ENCODE assay signal across 8 mouse cellular contexts in the genomic region with DNA sequence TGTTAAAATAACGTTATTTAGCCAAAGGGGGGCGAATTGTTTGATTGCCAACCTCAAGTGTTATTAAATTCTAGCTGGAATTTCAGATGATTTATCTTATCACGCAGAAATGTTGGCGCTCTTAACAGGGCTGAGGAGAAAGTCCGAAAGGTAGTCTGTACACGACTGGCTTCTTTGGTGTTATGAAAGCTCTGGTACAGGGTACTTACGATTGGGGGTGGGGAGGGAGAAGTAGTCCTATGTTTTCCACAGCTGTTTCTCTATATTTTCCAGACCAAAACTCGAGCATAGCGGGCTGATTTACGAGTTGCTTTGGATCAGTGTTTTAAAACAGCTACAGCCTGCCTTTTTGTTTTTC. TPM values are rescaled to one million over a fixed set of nuclear protein-coding genes. Genes with fewer than 3 reads are reported as not detected.
DNase-seq lines count a peak whose midpoint lies in the region; TF ChIP-seq lines count a peak whose summit lies in the region.

No protein-coding gene starts in this region.

- no peak overlapping the region for H3ac ChIP-seq in myocyte (ENCODE audit: control insufficient read depth, insufficient read length)

- H3K4me1 ChIP-seq in embryonic fibroblast, embryonic 13.5 days (ENCODE audit: control insufficient read depth, insufficient read depth, low read length) = peaks cover 9% of the 10 kb centered on the region

- DNase-seq in kidney, adult 11 months = peak; percentile 38
- DNase-seq in kidney, adult 18-20 months = no peak
- peak; percentile 71 for DNase-seq in kidney, adult 9 months
- DNase-seq in left cerebral cortex, adult 18-20 months (ENCODE audit: low spot score in 2 of 2) = no peak
- no peak for DNase-seq in MN1 (ENCODE audit: low spot score)
- no peak for DNase-seq in thymus, postnatal 4 days

- no peak for TF ChIP-seq CTCF in embryonic fibroblast, embryonic 13.5 days (IDR thresholded peaks at IDR 0.05; ENCODE audit: borderline replicate concordance, insufficient read depth, low read length)

- H3K4me3 ChIP-seq in embryonic fibroblast, embryonic 13.5 days (ENCODE audit: insufficient read depth, low read length) = peak overlapping the region; percentile 99
- peak overlapping the region; percentile 77 for H3K4me3 ChIP-seq in myocyte

- H3K79me2 ChIP-seq in myocyte (ENCODE audit: control insufficient read depth, insufficient read depth) = peaks cover 71% of the 10 kb centered on the region

- peaks cover 7% of the 10 kb centered on the region for H3K36me3 ChIP-seq in myocyte (ENCODE audit: control insufficient read depth, insufficient read depth)

- H3K4me2 ChIP-seq in myocyte (ENCODE audit: low read depth) = peak overlapping the region; percentile 92

- no peak; the same call in 1 of the 2 replicates for TF ChIP-seq POLR2A in embryonic fibroblast, embryonic 13.5 days (IDR thresholded peaks at IDR 0.05; ENCODE audit: low read depth, low read length)
- TF ChIP-seq POLR2A in myocyte (IDR thresholded peaks at IDR 0.05; ENCODE audit: insufficient read length, low read depth) = no peak

- no peaks in the 10 kb centered on the region for H3K27me3 ChIP-seq in myocyte (ENCODE audit: control insufficient read depth, insufficient read depth, insufficient read length)

- H3K27ac ChIP-seq in embryonic fibroblast, embryonic 13.5 days (ENCODE audit: insufficient read depth, low read length) = peak overlapping the region; percentile 81

TF ChIP-seq in myocyte, 11 proteins besides CTCF, POLR2A, EP300 and RAD21:
- no peak for TF ChIP-seq USF1 (IDR thresholded peaks at IDR 0.05; ENCODE audit: low read depth)
- TF ChIP-seq POLR2AphosphoS2 (IDR thresholded peaks at IDR 0.05; ENCODE audit: insufficient read length, low read depth) = no peak
- TF ChIP-seq SRF (IDR thresholded peaks at IDR 0.05; ENCODE audit: control insufficient read depth, insufficient read length, low read depth) = no peak
- TF ChIP-seq MYOD1 (IDR thresholded peaks at IDR 0.05; ENCODE audit: control insufficient read depth in 1 of 3, insufficient read length in 2 of 3, low read depth in 2 of 3) = no peak
- no peak for TF ChIP-seq MYOG (IDR thresholded peaks at IDR 0.05; ENCODE audit: control insufficient read depth in 1 of 3, insufficient read depth in 1 of 3, insufficient read length in 2 of 3, low read depth in 2 of 3)
- TF ChIP-seq CEBPB (IDR thresholded peaks at IDR 0.05; ENCODE audit: insufficient read depth, poor library complexity, severe bottlenecking) = no peak

RNA-seq across cellular contexts. Expression of gene Lrig3, which starts 3.1 kb away (rescaled TPM):
- polyA plus RNA-seq in embryonic fibroblast, embryonic 13.5 days (2011; ENCODE audit: insufficient read length, low read depth, missing spikeins) = 25.8 and 47.7 TPM in 2 replicates
- 8.0 TPM for polyA plus RNA-seq in myocyte (2012; fragmentation: generic; extraction: Trizol)
- 1 to 10 TPM; 3.0 to 3.2 TPM for total RNA-seq in left cerebral cortex, adult 18-20 months (2021)

Comparison
In these comparisons a context has a peak if more than half of its experiments do, and no peak if none do; other contexts are left out.
1. DNase-seq: peak in kidney, adult 11 months (single experiment) and kidney, adult 9 months (single experiment); none in kidney, adult 18-20 months (single experiment), left cerebral cortex, adult 18-20 months (0 of 2), MN1 (single experiment) and thymus, postnatal 4 days (single experiment).